Mouse (Mus musculus): ENCODE results near the gene Dnajc22. TPM values are rescaled to one million over a fixed set of nuclear protein-coding genes. Genes with fewer than 3 reads are reported as not detected.

Gene Dnajc22
- total and polyA plus RNA-seq, 3 experiments = 0.16 TPM; not detected in 2

GRCm38 (mm10) chr15:99094631-99095270 lies 1.8 kb downstream of the Dnajc22 start:
- Histone ChIP-seq H3K9me3 (replicated peaks) (no peaks in the 10 kb centered on the region), H3K4me3 (ENCODE audit: low read depth, low read length) (no peak overlapping the region), H3K27me3 (ENCODE audit: insufficient read depth, low read length) (peaks cover 84% of the 10 kb centered on the region), H3K36me3 (replicated peaks) (no peaks in the 10 kb centered on the region), H3K4me1 (ENCODE audit: insufficient read depth, low read depth, low read length) (peaks cover 3% of the 10 kb centered on the region)
- ATAC-seq (ENCODE audit: extremely low read depth, insufficient number of reproducible peaks, low FRiP score, poor library complexity, severe bottlenecking) (no peak), DNase-seq (ENCODE audit: low spot score) (no peak)
- no peak for TF ChIP-seq TAL1 (conservative IDR thresholded peaks at IDR 0.05; ENCODE audit: low read depth, low read length)
- TF ChIP-seq POLR2AphosphoS5 (IDR thresholded peaks at IDR 0.05; ENCODE audit: insufficient replicate concordance, low read depth, low read length) = no peak
- no peak for TF ChIP-seq GATA2 (IDR thresholded peaks at IDR 0.05; ENCODE audit: borderline replicate concordance, low read depth, low read length)
- no peak for TF ChIP-seq GATA1 (IDR thresholded peaks at IDR 0.05; ENCODE audit: borderline replicate concordance, low read length)
- TF ChIP-seq CTCF (IDR thresholded peaks at IDR 0.05; ENCODE audit: low read depth, low read length) = no peak

DNA sequence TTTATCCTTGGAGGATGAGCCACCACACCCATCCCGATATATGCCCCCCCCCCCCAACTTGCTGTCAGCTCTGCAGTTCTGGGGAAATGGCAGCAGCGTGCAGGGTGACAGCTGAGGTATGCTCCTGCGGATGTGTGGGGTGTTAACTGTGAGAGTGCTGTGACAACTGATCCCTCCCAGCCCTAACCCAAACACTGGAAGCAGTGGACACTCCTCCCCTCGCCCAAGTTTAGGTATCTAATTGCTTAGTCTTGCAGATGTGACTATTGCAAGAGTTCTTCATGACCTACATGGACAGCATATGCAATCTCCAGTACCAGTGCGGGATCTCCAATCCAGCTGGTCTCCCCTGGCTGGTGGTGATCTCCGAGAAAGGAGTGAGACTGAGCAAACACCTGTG lies 2.4 kb downstream of the Dnajc22 start:
- H3K4me3 ChIP-seq (ENCODE audit: low read depth, low read length) = no peak overlapping the region
- H3K9me3 ChIP-seq (replicated peaks) = no peaks in the 10 kb centered on the region
- H3K4me1 ChIP-seq (ENCODE audit: insufficient read depth, low read depth, low read length) = peaks cover 3% of the 10 kb centered on the region
- H3K27me3 ChIP-seq (ENCODE audit: insufficient read depth, low read length) = peaks cover 84% of the 10 kb centered on the region
- DNase-seq (ENCODE audit: low spot score) (no peak), ATAC-seq (ENCODE audit: extremely low read depth, insufficient number of reproducible peaks, low FRiP score, poor library complexity, severe bottlenecking) (no peak)
- TF ChIP-seq TAL1 (conservative IDR thresholded peaks at IDR 0.05; ENCODE audit: low read depth, low read length) = no peak
- no peak for TF ChIP-seq GATA1 (IDR thresholded peaks at IDR 0.05; ENCODE audit: borderline replicate concordance, low read length)
- no peak for TF ChIP-seq POLR2AphosphoS5 (IDR thresholded peaks at IDR 0.05; ENCODE audit: insufficient replicate concordance, low read depth, low read length)
- no peak for TF ChIP-seq CTCF (IDR thresholded peaks at IDR 0.05; ENCODE audit: low read depth, low read length)
- no peak for TF ChIP-seq GATA2 (IDR thresholded peaks at IDR 0.05; ENCODE audit: borderline replicate concordance, low read depth, low read length)
- H3K36me3 ChIP-seq (replicated peaks) = no peaks in the 10 kb centered on the region

DNA sequence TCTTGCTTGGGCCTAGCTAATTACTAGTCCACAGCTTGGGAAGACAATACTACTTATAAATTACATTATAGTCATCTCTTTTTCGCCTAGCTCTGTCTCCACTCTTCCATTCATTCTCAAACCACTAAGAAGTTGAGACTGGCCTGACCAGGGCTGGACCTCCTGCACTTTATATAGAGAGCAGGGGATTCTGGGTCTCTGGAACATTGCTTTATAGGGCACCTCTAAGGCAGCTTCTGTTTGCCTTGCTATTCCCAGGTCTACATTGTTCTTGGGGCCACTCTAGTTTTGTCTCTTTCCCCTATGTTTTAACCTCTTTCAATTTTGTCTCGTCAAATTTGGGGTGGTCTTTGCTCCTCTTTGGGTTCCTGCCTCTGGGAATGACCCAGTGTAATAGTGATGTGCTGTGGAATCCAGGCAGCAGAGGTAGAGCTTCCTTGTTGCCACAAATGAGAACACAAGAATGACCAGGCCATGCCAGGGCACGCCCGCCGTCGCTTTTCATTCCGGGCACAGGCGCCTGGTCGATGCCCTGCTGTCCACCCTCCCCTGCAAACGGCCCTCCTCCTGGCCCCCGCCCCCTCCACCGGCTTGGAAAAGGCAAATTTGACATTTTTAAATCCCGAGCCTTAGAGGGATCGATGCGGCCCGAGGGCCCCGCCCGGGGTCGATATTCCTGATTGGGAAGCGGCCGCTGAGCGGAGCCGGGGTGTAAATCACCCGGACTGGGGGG lies 3.3 kb downstream of the Dnajc22 start:
- H3K4me1 ChIP-seq (ENCODE audit: insufficient read depth, low read depth, low read length) = peaks cover 3% of the 10 kb centered on the region
- ATAC-seq (ENCODE audit: extremely low read depth, insufficient number of reproducible peaks, low FRiP score, poor library complexity, severe bottlenecking) (no peak), DNase-seq (ENCODE audit: low spot score) (no peak)
- H3K4me3 ChIP-seq (ENCODE audit: low read depth, low read length) = no peak overlapping the region
- H3K36me3 ChIP-seq (replicated peaks) = no peaks in the 10 kb centered on the region
- H3K9me3 ChIP-seq (replicated peaks) = no peaks in the 10 kb centered on the region
- TF ChIP-seq TAL1 (conservative IDR thresholded peaks at IDR 0.05; ENCODE audit: low read depth, low read length) (no peak), GATA1 (IDR thresholded peaks at IDR 0.05; ENCODE audit: borderline replicate concordance, low read length) (no peak), GATA2 (IDR thresholded peaks at IDR 0.05; ENCODE audit: borderline replicate concordance, low read depth, low read length) (no peak), CTCF (IDR thresholded peaks at IDR 0.05; ENCODE audit: low read depth, low read length) (no peak), POLR2AphosphoS5 (IDR thresholded peaks at IDR 0.05; ENCODE audit: insufficient replicate concordance, low read depth, low read length) (no peak)
- peaks cover 83% of the 10 kb centered on the region for H3K27me3 ChIP-seq (ENCODE audit: insufficient read depth, low read length)

GRCm38 (mm10) chr15:99096831-99097500 lies 4.0 kb downstream of the Dnajc22 start:
- ATAC-seq (ENCODE audit: extremely low read depth, insufficient number of reproducible peaks, low FRiP score, poor library complexity, severe bottlenecking) (no peak), DNase-seq (ENCODE audit: low spot score) (no peak)
- H3K27me3 ChIP-seq (ENCODE audit: insufficient read depth, low read length) = peaks cover 85% of the 10 kb centered on the region
- H3K36me3 ChIP-seq (replicated peaks) = no peaks in the 10 kb centered on the region
- H3K4me1 ChIP-seq (ENCODE audit: insufficient read depth, low read depth, low read length) = peaks cover 3% of the 10 kb centered on the region
- no peak for TF ChIP-seq TAL1 (conservative IDR thresholded peaks at IDR 0.05; ENCODE audit: low read depth, low read length)
- no peak for TF ChIP-seq CTCF (IDR thresholded peaks at IDR 0.05; ENCODE audit: low read depth, low read length)
- no peak for TF ChIP-seq GATA1 (IDR thresholded peaks at IDR 0.05; ENCODE audit: borderline replicate concordance, low read length)
- TF ChIP-seq GATA2 (IDR thresholded peaks at IDR 0.05; ENCODE audit: borderline replicate concordance, low read depth, low read length) = no peak
- TF ChIP-seq POLR2AphosphoS5 (IDR thresholded peaks at IDR 0.05; ENCODE audit: insufficient replicate concordance, low read depth, low read length) = no peak
- H3K4me3 ChIP-seq (ENCODE audit: low read depth, low read length) = no peak overlapping the region
- no peaks in the 10 kb centered on the region for H3K9me3 ChIP-seq (replicated peaks)

DNA sequence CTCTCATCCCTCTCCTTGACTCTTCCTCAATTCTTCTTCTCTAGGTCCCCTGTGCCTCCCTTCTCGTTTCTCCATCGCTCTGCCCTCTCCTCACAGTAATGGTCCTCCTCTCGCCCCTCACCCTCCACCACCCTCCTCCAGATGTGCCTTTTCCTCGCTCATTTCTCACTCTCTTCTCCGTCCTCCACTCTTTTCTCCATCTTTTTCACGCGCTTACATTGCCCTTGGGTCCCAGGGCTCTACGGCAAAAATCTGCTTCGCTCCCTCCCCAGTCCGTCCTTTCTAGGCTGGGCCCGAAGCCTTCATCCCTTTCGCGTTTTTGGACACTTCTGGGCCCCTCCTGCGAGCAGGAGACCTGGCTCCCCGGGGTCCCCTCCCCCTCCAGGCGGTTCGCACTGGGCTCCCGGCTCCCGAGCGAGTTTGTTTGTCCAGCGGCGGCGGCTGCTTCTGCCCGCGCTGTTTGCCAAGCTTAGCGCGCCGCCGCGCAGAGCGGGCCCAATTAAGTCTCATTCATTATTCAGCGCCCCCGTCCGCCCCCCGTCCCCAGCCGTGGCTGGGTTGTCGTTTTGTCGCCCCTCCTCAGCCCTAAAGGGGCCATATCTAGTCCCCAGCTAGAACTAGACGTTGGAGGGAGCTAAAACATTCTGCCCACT lies 5.0 kb downstream of the Dnajc22 start:
- no peak for ATAC-seq (ENCODE audit: extremely low read depth, insufficient number of reproducible peaks, low FRiP score, poor library complexity, severe bottlenecking)
- Histone ChIP-seq H3K9me3 (replicated peaks) (no peaks in the 10 kb centered on the region), H3K4me3 (ENCODE audit: low read depth, low read length) (no peak overlapping the region), H3K27me3 (ENCODE audit: insufficient read depth, low read length) (peaks cover 76% of the 10 kb centered on the region), H3K4me1 (ENCODE audit: insufficient read depth, low read depth, low read length) (peaks cover 3% of the 10 kb centered on the region), H3K36me3 (replicated peaks) (no peaks in the 10 kb centered on the region)
- DNase-seq (ENCODE audit: low spot score) = no peak
- TF ChIP-seq TAL1 (conservative IDR thresholded peaks at IDR 0.05; ENCODE audit: low read depth, low read length) = no peak
- TF ChIP-seq GATA1 (IDR thresholded peaks at IDR 0.05; ENCODE audit: borderline replicate concordance, low read length) = no peak
- no peak for TF ChIP-seq CTCF (IDR thresholded peaks at IDR 0.05; ENCODE audit: low read depth, low read length)
- TF ChIP-seq POLR2AphosphoS5 (IDR thresholded peaks at IDR 0.05; ENCODE audit: insufficient replicate concordance, low read depth, low read length) = no peak
- TF ChIP-seq GATA2 (IDR thresholded peaks at IDR 0.05; ENCODE audit: borderline replicate concordance, low read depth, low read length) = no peak
